Mouse (Mus musculus) spleen, adult 2 months (tissue): Measurements from ENCODE around the gene Glis2.

Source experiments
- CTCF ChIP-seq: fragments of 200-500 bp; IDR thresholded peaks from 2 replicates; pipeline ENCODE4 v1.5.1; 2011; ENCODE audit warnings: mild to moderate bottlenecking, inconsistent platforms; ENCODE audit not compliant: insufficient read depth, insufficient read length, insufficient replicate concordance; ENCODE audit errors: extremely low read depth
- POLR2A ChIP-seq: fragments of 200-500 bp; IDR thresholded peaks from 2 replicates; pipeline ENCODE4 v1.6.1; 2011; ENCODE audit warnings: low read depth, low read length, inconsistent platforms

GRCm38 (mm10) chr16:4646831-4647230, 52.3 kb downstream of the Glis2 start:
- TF ChIP-seq POLR2A (no peak), CTCF (no peak)
